Mouse (Mus musculus) ES-E14 (cell line): Measurements from ENCODE around the gene Mettl14. TPM values are rescaled to one million over a fixed set of nuclear protein-coding genes. Genes with fewer than 3 reads are reported as not detected.

ENCODE experiments used
- DNase-seq: peaks from one replicate; pipeline ENCODE4 v3.0.0-alpha.2; 2013; ENCODE audit warnings: low read depth, low spot score
- H3K27ac ChIP-seq: 2 replicates; pipeline ENCODE4 v1.5.1; 2012; ENCODE audit warnings: low read depth, mild to moderate bottlenecking, low read length, moderate library complexity, mixed read lengths; ENCODE audit not compliant: poor library complexity, insufficient read depth, severe bottlenecking
- H3K36me3 ChIP-seq: 2 replicates; pipeline ENCODE4 v1.6.1; 2012; ENCODE audit warnings: mild to moderate bottlenecking, low read length, moderate library complexity, mixed read lengths; ENCODE audit not compliant: control insufficient read depth, poor library complexity, insufficient read depth, severe bottlenecking
- H3K4me1 ChIP-seq, 2 experiments: fragments of 150-350 bp in 1 of 2; sonication (generic) in 1 of 2; 2 replicates each; pipeline ENCODE4 v1.6.1; 2012; ENCODE audit warnings: low read length in 2 of 2, mild to moderate bottlenecking in 1 of 2, mixed read lengths in 1 of 2; ENCODE audit not compliant: control insufficient read depth in 2 of 2, insufficient read depth in 2 of 2, poor library complexity in 1 of 2
- H3K4me3 ChIP-seq, 2 experiments: fragments of 150-350 bp in 1 of 2; sonication (generic) in 1 of 2; 2 replicates each; pipeline ENCODE4 v1.5.1; 2012; ENCODE audit warnings: low read length in 2 of 2, low read depth in 1 of 2, mild to moderate bottlenecking in 1 of 2, mixed read lengths in 1 of 2; ENCODE audit not compliant: insufficient read depth in 1 of 2, poor library complexity in 1 of 2, severe bottlenecking in 1 of 2
- H3K9ac ChIP-seq: 2 replicates; pipeline ENCODE4 v1.6.1; 2012; ENCODE audit warnings: low read depth, mild to moderate bottlenecking, low read length, mixed read lengths; ENCODE audit not compliant: poor library complexity, insufficient read depth, severe bottlenecking
- H3K9me3 ChIP-seq: fragments of 150-350 bp; sonication (generic); 2 replicates; pipeline ENCODE4 v1.6.1; 2012; ENCODE audit warnings: low read depth, mild to moderate bottlenecking, low read length; ENCODE audit not compliant: control insufficient read depth, insufficient read depth
- CHD2 ChIP-seq: IDR thresholded peaks from 2 replicates; pipeline ENCODE4 v1.6.1; 2014; ENCODE audit warnings: mild to moderate bottlenecking, low read depth, low read length, inconsistent platforms
- HCFC1 ChIP-seq: IDR thresholded peaks from 2 replicates; pipeline ENCODE4 v1.6.1; 2012; ENCODE audit warnings: low read length, inconsistent platforms, borderline replicate concordance; ENCODE audit not compliant: insufficient read depth
- MAFK ChIP-seq: IDR thresholded peaks from 2 replicates; pipeline ENCODE4 v1.6.1; 2014; ENCODE audit warnings: mild to moderate bottlenecking, low read depth, low read length, inconsistent platforms; ENCODE audit not compliant: insufficient read depth
- ZC3H11A ChIP-seq: IDR thresholded peaks from 2 replicates; pipeline ENCODE4 v1.6.1; 2012; ENCODE audit warnings: low read depth, mild to moderate bottlenecking, inconsistent platforms, low read length, borderline replicate concordance
- ZNF384 ChIP-seq: IDR thresholded peaks from 2 replicates; pipeline ENCODE4 v1.6.1; 2012; ENCODE audit warnings: low read depth, low read length, inconsistent platforms
- in situ Hi-C, 2 experiments: fragments of 600-800 bp; cut with MboI; formaldehyde crosslinking; loops; one replicate each; pipeline ENCODE4 v1.15.1; 2025; ENCODE audit warnings: low sequenced_read_pairs in 2 of 2, inconsistent platforms in 1 of 2; ENCODE audit not compliant: unreplicated experiment in 2 of 2
- total RNA-seq: library from RNA; depleted of rRNA; stranded (reverse); fragments of 300-350 nt; gene quantifications from 2 replicates; pipeline ENCODE4 v1.2.3, GENCODE M21; 2012; rRNA removed

Gene Mettl14
- total RNA-seq, 1 experiment, result 12.4 TPM

DNA sequence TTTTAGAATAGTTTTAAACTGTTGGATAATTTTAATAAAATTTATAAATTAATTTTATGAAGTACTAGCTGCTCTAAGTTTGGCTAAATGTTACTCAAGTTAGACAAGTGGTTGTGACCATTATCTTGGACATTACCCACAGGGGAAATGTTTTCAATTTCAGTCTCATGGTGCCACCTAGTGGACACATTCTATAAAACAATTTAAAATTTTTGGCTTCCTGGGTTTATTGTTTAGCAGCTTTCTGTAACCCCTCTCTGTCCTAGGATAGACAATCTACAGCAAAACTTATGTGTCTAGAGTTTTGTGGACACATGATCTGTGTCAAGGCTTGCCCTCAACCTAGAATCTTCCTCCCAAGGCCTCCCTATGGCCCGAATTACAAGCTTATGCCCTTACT, 63.8 kb downstream of the Mettl14 start:
- Histone ChIP-seq H3K4me3 (no peak overlapping the region), H3K9me3 (no peaks in the 10 kb centered on the region), H3K4me1 (peaks cover 0 to 8% of the 10 kb centered on the region in 2 experiments; a peak in 1 of 4 replicates), H3K36me3 (no peaks in the 10 kb centered on the region), H3K9ac (no peak overlapping the region), H3K27ac (no peak overlapping the region)
- peak; percentile 51 for DNase-seq
- in situ Hi-C loops, result loop anchor here (10.0 kb wide), 2 partner anchors 147 to 157 kb away; no protein-coding TSS in a partner anchor
- 0 out of 2 replicates have a peak, but pooled peaks have one; percentile 22 for TF ChIP-seq ZC3H11A
- TF ChIP-seq HCFC1, result no peak

DNA sequence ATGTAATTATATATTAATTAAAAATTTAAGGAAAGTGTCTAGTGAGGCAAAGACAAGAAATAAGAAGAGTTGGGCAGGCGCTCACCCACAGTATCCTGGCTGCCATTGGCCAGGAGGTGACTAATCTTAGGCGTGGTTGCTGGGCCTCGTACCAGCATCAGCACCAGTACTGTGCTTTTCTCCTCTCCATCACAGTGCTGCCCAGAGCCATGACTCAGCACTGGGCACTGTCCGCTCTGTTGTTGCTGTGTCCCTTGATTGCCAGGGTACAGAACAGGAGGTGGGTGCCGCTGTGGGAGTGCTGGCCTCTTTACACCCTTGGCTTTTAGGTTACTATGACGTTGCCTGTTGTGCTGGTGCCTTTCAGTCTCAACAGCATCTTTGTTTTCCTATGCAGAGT, 64.3 kb downstream of the Mettl14 start:
- in situ Hi-C loops, result loop anchor here (10.0 kb wide), 2 partner anchors 147 to 157 kb away; no protein-coding TSS in a partner anchor
- no peak overlapping the region for H3K27ac ChIP-seq
- no peaks in the 10 kb centered on the region for H3K36me3 ChIP-seq
- no peak overlapping the region for H3K9ac ChIP-seq
- H3K9me3 ChIP-seq, result no peaks in the 10 kb centered on the region
- no peak for TF ChIP-seq CHD2
- no peak for TF ChIP-seq ZC3H11A
- no peak for TF ChIP-seq MAFK
- TF ChIP-seq HCFC1, result no peak
- TF ChIP-seq ZNF384, result no peak
- DNase-seq, result no peak
- H3K4me1 ChIP-seq, result peaks cover 0 to 8% of the 10 kb centered on the region in 2 experiments; a peak in 1 of 4 replicates
- H3K4me3 ChIP-seq, result no peak overlapping the region

DNA sequence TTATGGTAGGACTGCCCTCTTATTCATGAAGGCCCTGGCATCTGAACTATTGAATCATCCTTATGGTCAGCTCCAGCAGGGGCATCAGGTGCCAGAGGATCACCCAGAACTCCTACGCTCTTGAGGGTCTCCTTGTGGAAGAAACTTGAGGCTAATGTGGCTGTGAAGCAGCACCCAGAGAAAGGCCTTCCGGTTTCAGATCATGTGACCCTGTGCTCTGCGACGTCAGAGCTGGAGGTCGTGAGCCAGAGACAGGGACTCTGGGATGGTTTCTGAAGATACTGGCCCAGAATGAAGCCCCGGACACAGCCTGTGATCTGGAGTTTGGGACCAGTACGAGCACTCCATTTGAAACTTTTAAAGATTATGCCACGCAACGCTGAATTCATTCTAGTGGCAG, 65.6 kb downstream of the Mettl14 start:
- Histone ChIP-seq H3K9me3 (no peaks in the 10 kb centered on the region), H3K4me1 (peaks cover 0 to 8% of the 10 kb centered on the region in 2 experiments; a peak in 1 of 4 replicates), H3K36me3 (no peaks in the 10 kb centered on the region), H3K4me3 (no peak overlapping the region), H3K27ac (no peak overlapping the region), H3K9ac (0 out of 2 replicates have a peak overlapping the region, but pooled peaks have one; percentile 12)
- in situ Hi-C loops, result loop anchor here (10.0 kb wide), 2 partner anchors 146 to 156 kb away; no protein-coding TSS in a partner anchor
- DNase-seq, result no peak
- no peak for TF ChIP-seq ZC3H11A
- TF ChIP-seq MAFK, result no peak
- TF ChIP-seq CHD2, result no peak
- no peak for TF ChIP-seq ZNF384
- no peak for TF ChIP-seq HCFC1

Other genes starting within 250 kb of the Mettl14 start
- 0.37 and 1.6 TPM in 2 replicates for gene Synpo2, start 150.0 kb downstream of the Mettl14 start, total RNA-seq
- gene Sec24d, start 118.7 kb downstream of the Mettl14 start, total RNA-seq, result 16.5 and 20.0 TPM in 2 replicates
- gene Prss12, start 60.8 kb upstream of the Mettl14 start, total RNA-seq, result 0.58 and 1.3 TPM in 2 replicates